Mouse (Mus musculus) mouse embryonic stem cell (cell line): ENCODE data around the gene Prr5l.

Experiments used
- in situ Hi-C, 2 experiments: fragments of 300-500 bp; cut with MboI; formaldehyde crosslinking; loops; 1 replicate in 1 of 2; 3 replicates in 1 of 2; pipeline ENCODE4 v1.14.3; 2019 to 2020; ENCODE audit warnings: low sequenced_read_pairs in 2 of 2, low pct_unique_long_range_greater_than_20kb in 1 of 2, mixed read lengths in 1 of 2; ENCODE audit not compliant: unreplicated experiment in 1 of 2

Prr5l gene

GRCm38 (mm10) chr2:101797901-101798250, 85.0 kb downstream of the Prr5l start:
- in situ Hi-C loops = no loop called here

GRCm38 (mm10) chr2:101797166-101797900, 85.5 kb downstream of the Prr5l start:
- in situ Hi-C loops = no loop called here

- in situ Hi-C loops = no loop called here
Observed at GRCm38 (mm10) chr2:101796287-101797115, 86.3 kb downstream of the Prr5l start.

- in situ Hi-C loops = no loop called here
Observed at GRCm38 (mm10) chr2:101792130-101792529, 90.7 kb downstream of the Prr5l start.

DNA sequence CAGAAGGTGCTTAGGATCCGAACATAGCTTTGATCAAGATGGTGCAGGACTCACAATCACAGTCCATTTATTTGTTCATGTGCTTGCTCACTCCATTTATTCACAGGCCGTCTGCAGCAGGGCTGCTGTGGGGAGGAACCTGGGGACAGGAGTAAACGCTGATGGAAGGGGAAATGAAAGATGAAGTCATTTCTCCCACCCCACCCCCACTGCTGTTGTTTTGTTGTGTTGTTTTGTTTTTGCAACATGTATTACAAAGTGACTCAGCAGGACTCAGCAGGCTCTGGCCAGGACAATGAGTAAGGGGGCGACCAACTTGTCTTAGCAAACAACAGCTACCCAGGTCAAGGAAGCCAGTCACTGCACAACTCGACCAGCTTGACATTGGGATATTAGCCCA, 99.6 kb downstream of the Prr5l start:
- in situ Hi-C loops = no loop called here

DNA sequence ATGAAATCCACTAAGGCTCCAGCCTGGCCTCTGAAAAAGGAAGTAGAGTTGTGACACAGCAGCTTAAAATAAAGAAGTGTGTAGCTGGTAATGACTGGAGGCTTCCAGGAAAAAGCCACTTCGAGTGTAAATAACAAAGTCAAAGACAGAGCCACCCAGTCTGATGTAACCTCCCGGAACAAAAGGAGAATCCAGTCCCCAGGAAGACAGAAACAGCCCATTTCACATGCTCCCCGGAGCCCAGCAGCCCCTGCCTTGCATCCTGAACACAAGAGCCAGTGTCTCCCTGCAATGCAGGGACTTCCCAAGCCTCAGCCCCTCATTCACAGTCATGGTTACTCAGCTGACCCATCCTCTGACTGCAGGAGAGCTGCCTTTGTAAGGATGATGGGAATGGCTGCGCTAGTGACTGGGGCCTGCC, 101.5 kb downstream of the Prr5l start:
- in situ Hi-C loops = no loop called here

- in situ Hi-C loops = no loop called here
Observed at GRCm38 (mm10) chr2:101778080-101778479, 104.7 kb downstream of the Prr5l start.

- in situ Hi-C loops = no loop called here
Observed at GRCm38 (mm10) chr2:101763503-101763902, 119.3 kb downstream of the Prr5l start.

GRCm38 (mm10) chr2:101762955-101763386, 119.9 kb downstream of the Prr5l start:
- in situ Hi-C loops = no loop called here

GRCm38 (mm10) chr2:101762405-101762804, 120.4 kb downstream of the Prr5l start:
- in situ Hi-C loops = no loop called here

DNA sequence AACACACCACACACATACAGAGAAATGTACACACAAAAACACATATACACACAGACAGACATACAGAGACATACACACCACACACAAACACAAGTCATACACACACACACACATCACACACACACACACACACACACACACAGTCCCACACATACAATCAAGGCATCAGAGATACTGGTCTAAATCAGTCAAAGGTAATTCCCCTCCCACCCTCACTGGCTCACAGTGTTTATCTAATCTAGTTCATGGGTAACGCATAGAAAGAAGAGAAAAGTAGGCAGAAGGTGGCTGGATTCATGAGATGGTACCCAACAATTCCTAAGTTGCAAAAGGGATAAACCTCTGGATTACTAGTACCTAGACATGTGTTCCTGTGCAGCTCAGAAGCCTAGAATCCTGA, 120.9 kb downstream of the Prr5l start:
- in situ Hi-C loops = no loop called here

GRCm38 (mm10) chr2:101759523-101760277, 123.1 kb downstream of the Prr5l start:
- in situ Hi-C loops = no loop called here

- in situ Hi-C loops = no loop called here
Observed at GRCm38 (mm10) chr2:101757806-101758205, 125.0 kb downstream of the Prr5l start.

DNA sequence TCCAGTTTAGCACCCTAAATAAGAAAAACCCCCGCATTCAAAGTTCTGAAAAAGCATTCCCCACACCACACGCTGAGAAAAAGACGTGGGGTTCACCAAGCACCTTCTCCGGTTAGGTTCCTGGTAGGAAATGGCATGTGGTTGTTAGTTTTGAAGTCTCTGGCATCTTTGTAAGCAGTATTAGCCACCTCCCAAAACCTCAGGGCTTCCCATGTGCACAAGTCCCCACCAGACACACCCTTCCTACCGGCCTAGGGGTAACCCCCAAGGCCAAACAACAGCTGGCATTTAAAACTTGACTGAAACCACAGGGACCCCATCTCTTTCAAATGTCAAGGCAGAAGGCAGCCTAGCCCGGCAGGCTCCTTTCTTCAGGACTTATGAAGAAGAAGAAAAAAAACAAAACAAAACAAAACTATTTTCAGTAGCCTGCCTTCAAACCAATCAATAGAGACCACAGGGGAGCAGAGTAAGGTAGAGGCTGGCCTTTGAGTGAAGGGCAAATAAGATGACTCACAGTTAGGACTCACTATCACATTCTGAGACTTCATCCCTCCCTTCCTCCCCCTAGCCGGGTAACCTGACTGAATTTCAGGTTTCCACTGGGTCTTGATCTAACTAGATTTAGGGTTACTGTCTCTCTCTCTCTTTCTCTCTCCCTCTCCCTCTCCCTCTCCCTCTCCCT, 126.6 kb downstream of the Prr5l start:
- in situ Hi-C loops = no loop called here

- in situ Hi-C loops = no loop called here
Observed at GRCm38 (mm10) chr2:101754939-101755555, 127.8 kb downstream of the Prr5l start.

GRCm38 (mm10) chr2:101754428-101754827, 128.4 kb downstream of the Prr5l start:
- in situ Hi-C loops = no loop called here

DNA sequence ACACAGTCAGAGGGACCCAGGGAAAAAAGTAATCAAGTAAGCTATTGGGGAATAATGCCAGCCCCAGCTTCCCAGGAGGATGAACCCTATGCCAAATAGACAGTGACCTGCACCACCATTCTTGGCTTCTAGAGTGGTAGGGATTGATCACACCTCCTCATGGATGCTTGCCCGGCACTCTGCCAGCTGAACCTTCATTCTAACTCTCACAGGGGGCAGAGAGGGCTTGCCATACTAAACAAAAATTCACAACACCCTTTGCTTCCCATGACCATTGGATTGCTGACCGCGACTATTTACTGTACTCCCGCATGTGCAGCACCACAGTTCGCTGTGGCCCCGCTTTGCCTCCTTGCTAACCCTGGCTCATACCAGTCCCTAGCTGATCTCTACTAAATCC, 129.8 kb downstream of the Prr5l start:
- in situ Hi-C loops = no loop called here

DNA sequence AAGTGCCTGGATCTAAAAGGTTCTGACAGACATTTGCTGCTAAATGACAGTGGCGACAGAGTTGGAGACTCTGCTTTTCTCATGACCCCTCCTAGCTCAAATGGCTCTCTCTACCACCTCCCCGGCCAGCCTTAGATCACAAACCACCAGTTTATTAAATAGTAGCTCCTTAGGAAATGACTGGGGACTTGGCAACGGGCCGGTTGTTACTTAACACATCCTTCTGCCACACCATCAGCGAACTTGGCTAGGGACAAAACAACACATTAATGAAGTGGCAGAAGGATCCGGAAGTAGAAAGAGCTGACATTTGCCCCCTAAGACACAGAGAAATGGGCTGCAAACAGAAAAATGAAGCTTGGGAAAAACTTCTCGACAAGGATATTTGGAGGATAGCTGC, 130.4 kb downstream of the Prr5l start:
- in situ Hi-C loops = no loop called here
